Comparison of ENCODE assay signal across 7 mouse cellular contexts in the genomic region with DNA sequence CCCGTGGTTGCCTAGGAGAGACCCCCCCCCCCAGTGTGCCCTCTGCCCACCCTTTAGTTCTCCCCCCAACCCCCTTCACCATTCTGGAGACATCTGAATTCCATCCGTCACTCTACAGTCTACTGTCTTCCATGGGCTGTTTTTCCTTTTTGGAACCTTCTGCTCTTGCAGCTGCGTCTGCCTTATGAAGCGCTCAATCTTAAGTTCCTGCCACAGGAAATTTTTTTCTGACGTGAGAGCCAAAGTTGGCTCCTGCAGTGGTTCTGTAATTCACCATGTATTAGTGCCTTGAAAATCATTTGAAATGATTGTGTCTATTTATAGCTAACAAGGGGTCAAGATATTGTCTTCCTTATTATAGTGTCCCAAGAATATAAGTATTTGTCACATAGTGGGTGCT. TPM values are rescaled to one million over a fixed set of nuclear protein-coding genes. Genes with fewer than 3 reads are reported as not detected.
DNase-seq lines count a peak whose midpoint lies in the region; ATAC-seq and TF ChIP-seq lines count a peak whose summit lies in the region.

No protein-coding gene starts in this region.

- peak overlapping the region; percentile 87 for H3K4me2 ChIP-seq in forebrain, postnatal 0 days (ENCODE audit: low read depth)
- H3K4me2 ChIP-seq in liver, embryonic 14.5 days (ENCODE audit: low read depth): peak overlapping the region; percentile 91
- peak overlapping the region; percentile 88 for H3K4me2 ChIP-seq in stomach, postnatal 0 days (replicated peaks; ENCODE audit: low read depth)

- peaks cover 8% of the 10 kb centered on the region for H3K4me1 ChIP-seq in spleen, adult 2 months (ENCODE audit: control insufficient read depth, insufficient read depth, insufficient read length)
- peaks cover 9% of the 10 kb centered on the region; the same call in 1 of the 2 replicates for H3K4me1 ChIP-seq in forebrain, postnatal 0 days (ENCODE audit: insufficient read depth)
- peaks cover 9 to 14% of the 10 kb centered on the region in 2 experiments for H3K4me1 ChIP-seq in liver, embryonic 14.5 days (replicated peaks; ENCODE audit: control insufficient read depth in 2 of 2, insufficient read depth in 2 of 2, low read length in 1 of 2)
- H3K4me1 ChIP-seq in stomach, postnatal 0 days (replicated peaks; ENCODE audit: control insufficient read depth, insufficient read depth): peaks cover 7% of the 10 kb centered on the region; the same call in 1 of the 2 replicates

- no peaks in the 10 kb centered on the region for H3K27me3 ChIP-seq in spleen, adult 2 months (ENCODE audit: control insufficient read depth, insufficient read depth, low read length)
- no peaks in the 10 kb centered on the region; the same call in 1 of the 2 replicates for H3K27me3 ChIP-seq in forebrain, postnatal 0 days (ENCODE audit: insufficient read depth, low read length)
- H3K27me3 ChIP-seq in liver, embryonic 14.5 days (ENCODE audit: control insufficient read depth, insufficient read depth, low read length): no peaks in the 10 kb centered on the region; the same call in 1 of the 2 replicates
- no peaks in the 10 kb centered on the region for H3K27me3 ChIP-seq in stomach, postnatal 0 days (ENCODE audit: control insufficient read depth, insufficient read depth, low read length)

- peaks cover 3% of the 10 kb centered on the region for H3K36me3 ChIP-seq in spleen, adult 2 months (ENCODE audit: control insufficient read depth, insufficient read depth, low read length)
- peaks cover 22% of the 10 kb centered on the region for H3K36me3 ChIP-seq in forebrain, postnatal 0 days (ENCODE audit: insufficient read depth)
- peaks cover 11% of the 10 kb centered on the region for H3K36me3 ChIP-seq in liver, embryonic 14.5 days (replicated peaks; ENCODE audit: control insufficient read depth, insufficient read depth, low read depth)
- peaks cover 5% of the 10 kb centered on the region; the same call in 1 of the 2 replicates for H3K36me3 ChIP-seq in stomach, postnatal 0 days (ENCODE audit: control insufficient read depth, insufficient read depth, low read length)

- no peak for TF ChIP-seq EP300 in liver, embryonic 14.5 days (IDR thresholded peaks at IDR 0.05; ENCODE audit: low read depth)
- no peak for TF ChIP-seq EP300 in stomach, postnatal 0 days (optimal IDR thresholded peaks at IDR 0.05)

- no peak for TF ChIP-seq CTCF in spleen, adult 2 months (IDR thresholded peaks at IDR 0.05; ENCODE audit: extremely low read depth, insufficient read depth, insufficient read length, insufficient replicate concordance)
- no peak for TF ChIP-seq CTCF in forebrain, postnatal 0 days (IDR thresholded peaks at IDR 0.05; ENCODE audit: low read depth)
- TF ChIP-seq CTCF in liver, embryonic 14.5 days (IDR thresholded peaks at IDR 0.05; ENCODE audit: low read depth): no peak
- TF ChIP-seq CTCF in stomach, postnatal 0 days (IDR thresholded peaks at IDR 0.05; ENCODE audit: low read depth): no peak

- H3K9ac ChIP-seq in forebrain, postnatal 0 days: 0 out of 2 replicates have a peak overlapping the region, but pooled peaks have one; percentile 73
- peak overlapping the region; percentile 89 for H3K9ac ChIP-seq in liver, embryonic 14.5 days (replicated peaks)
- no peak overlapping the region for H3K9ac ChIP-seq in stomach, postnatal 0 days (ENCODE audit: low read length)

- WGBS in spleen, adult 2 months: 48% methylated on average over 5 of the region's 5 CpGs
- 51% methylated on average over 5 of the region's 5 CpGs for WGBS in forebrain, postnatal 0 days
- WGBS in liver, embryonic 14.5 days (ENCODE audit: insufficient replicate concordance): 60% methylated on average over 5 of the region's 5 CpGs
- 50% methylated on average over 5 of the region's 5 CpGs for WGBS in stomach, postnatal 0 days

- H3K4me3 ChIP-seq in spleen, adult 2 months (ENCODE audit: extremely low read depth, insufficient read depth, insufficient read length): no peak overlapping the region; the same call in 1 of the 2 replicates
- peak overlapping the region; percentile 44 for H3K4me3 ChIP-seq in forebrain, postnatal 0 days (ENCODE audit: low read depth, low read length)
- H3K4me3 ChIP-seq in liver, embryonic 14.5 days (ENCODE audit: insufficient read depth in 1 of 2, low read depth in 2 of 2, low read length in 2 of 2): peak overlapping the region; percentile 62 to 72; a peak in 3 of 4 replicates
- H3K4me3 ChIP-seq in stomach, postnatal 0 days (ENCODE audit: low read depth, low read length): peak overlapping the region; percentile 54

- H3K27ac ChIP-seq in spleen, adult 2 months (ENCODE audit: insufficient read depth, low read length): peak overlapping the region; percentile 57; the same call in 1 of the 2 replicates
- peak overlapping the region; percentile 88 for H3K27ac ChIP-seq in forebrain, postnatal 0 days (ENCODE audit: low read depth, low read length)
- H3K27ac ChIP-seq in liver, embryonic 14.5 days: no peak overlapping the region
- H3K27ac ChIP-seq in stomach, postnatal 0 days (replicated peaks): peak overlapping the region; percentile 91

- no peak for DNase-seq in spleen, adult 2 months (ENCODE audit: low read depth in 1 of 2, low spot score in 2 of 2)
- DNase-seq in spleen, postnatal 4 days (ENCODE audit: low spot score in 2 of 2): no peak
- DNase-seq in forebrain, postnatal 0 days: peak; percentile 30
- DNase-seq in liver, embryonic 14.5 days (ENCODE audit: low read depth in 3 of 3, low spot score in 3 of 3): no peak
- no peak for DNase-seq in stomach, postnatal 0 days (ENCODE audit: low spot score)
- DNase-seq in urinary bladder, adult 18-20 months (ENCODE audit: low spot score in 2 of 2): no peak
- DNase-seq in frontal cortex, postnatal 25 days (ENCODE audit: low spot score in 2 of 2): no peak

- no peaks in the 10 kb centered on the region for H3K9me3 ChIP-seq in forebrain, postnatal 0 days (ENCODE audit: low read length)
- H3K9me3 ChIP-seq in liver, embryonic 14.5 days (ENCODE audit: control insufficient read depth, low read length): no peaks in the 10 kb centered on the region
- no peaks in the 10 kb centered on the region for H3K9me3 ChIP-seq in stomach, postnatal 0 days (ENCODE audit: control insufficient read depth, low read length)

- TF ChIP-seq POLR2A in spleen, adult 2 months (IDR thresholded peaks at IDR 0.05; ENCODE audit: low read depth, low read length): no peak

- ATAC-seq in forebrain, postnatal 0 days: no peak
- ATAC-seq in liver, embryonic 14.5 days (ENCODE audit: insufficient read depth): no peak
- no peak for ATAC-seq in stomach, postnatal 0 days (ENCODE audit: low FRiP score, low TSS enrichment)

RNA-seq across cellular contexts. Expression of gene Kank3, which starts 6.3 kb away (rescaled TPM):
- 56.8 and 74.6 TPM in 2 replicates for polyA plus RNA-seq in spleen, adult 2 months (2012; rRNA removed)
- 36.5 and 42.7 TPM in 2 replicates for total RNA-seq in forebrain, postnatal 0 days (2014; rRNA removed)
- 35.8 and 43.4 TPM in 2 replicates for polyA plus RNA-seq in forebrain, postnatal 0 days (2015; fragmentation: Nextera tagmentation; extraction: Ambion mirVana)
- polyA plus RNA-seq in liver, embryonic 14.5 days (2012; rRNA removed): 7.1 and 7.6 TPM in 2 replicates
- 7.3 and 7.7 TPM in 2 replicates for polyA plus RNA-seq in liver, embryonic 14.5 days (2014; fragmentation: Nextera tagmentation; extraction: Ambion mirVana)
- polyA plus RNA-seq in stomach, postnatal 0 days (2015; fragmentation: Nextera tagmentation; extraction: Ambion mirVana): 17.1 and 20.3 TPM in 2 replicates

RNA-seq across cellular contexts. Expression of gene Rps28, which starts 7.8 kb away (rescaled TPM):
- polyA plus RNA-seq in spleen, adult 2 months (2012; rRNA removed): 746 and 860 TPM in 2 replicates
- total RNA-seq in forebrain, postnatal 0 days (2014; rRNA removed): 589 and 1,055 TPM in 2 replicates
- polyA plus RNA-seq in forebrain, postnatal 0 days (2015; fragmentation: Nextera tagmentation; extraction: Ambion mirVana): 603 and 823 TPM in 2 replicates
- 593 and 901 TPM in 2 replicates for polyA plus RNA-seq in liver, embryonic 14.5 days (2012; rRNA removed)
- polyA plus RNA-seq in liver, embryonic 14.5 days (2014; fragmentation: Nextera tagmentation; extraction: Ambion mirVana): 693 and 702 TPM in 2 replicates
- 1,008 and 1,055 TPM in 2 replicates for polyA plus RNA-seq in stomach, postnatal 0 days (2015; fragmentation: Nextera tagmentation; extraction: Ambion mirVana)

RNA-seq across cellular contexts. Expression of gene Ndufa7, which starts 7.8 kb away (rescaled TPM):
- polyA plus RNA-seq in spleen, adult 2 months (2012; rRNA removed): 158 and 201 TPM in 2 replicates
- 258 and 291 TPM in 2 replicates for total RNA-seq in forebrain, postnatal 0 days (2014; rRNA removed)
- 529 and 626 TPM in 2 replicates for polyA plus RNA-seq in forebrain, postnatal 0 days (2015; fragmentation: Nextera tagmentation; extraction: Ambion mirVana)
- 146 and 149 TPM in 2 replicates for polyA plus RNA-seq in liver, embryonic 14.5 days (2012; rRNA removed)
- 271 and 282 TPM in 2 replicates for polyA plus RNA-seq in liver, embryonic 14.5 days (2014; fragmentation: Nextera tagmentation; extraction: Ambion mirVana)
- 497 TPM in 2 replicates for polyA plus RNA-seq in stomach, postnatal 0 days (2015; fragmentation: Nextera tagmentation; extraction: Ambion mirVana)

RNA-seq across cellular contexts. Expression of gene Cd320, which starts 26.3 kb away (rescaled TPM):
- polyA plus RNA-seq in spleen, adult 2 months (2012; rRNA removed): 11.6 and 19.2 TPM in 2 replicates
- 17.2 and 27.5 TPM in 2 replicates for total RNA-seq in forebrain, postnatal 0 days (2014; rRNA removed)
- polyA plus RNA-seq in forebrain, postnatal 0 days (2015; fragmentation: Nextera tagmentation; extraction: Ambion mirVana): 50.3 and 53.6 TPM in 2 replicates
- polyA plus RNA-seq in liver, embryonic 14.5 days (2012; rRNA removed): 5.2 and 6.7 TPM in 2 replicates
- 16.1 and 16.9 TPM in 2 replicates for polyA plus RNA-seq in liver, embryonic 14.5 days (2014; fragmentation: Nextera tagmentation; extraction: Ambion mirVana)
- 32.7 and 38.2 TPM in 2 replicates for polyA plus RNA-seq in stomach, postnatal 0 days (2015; fragmentation: Nextera tagmentation; extraction: Ambion mirVana)

RNA-seq across cellular contexts. Expression of gene Angptl4, which starts 35.0 kb away (rescaled TPM):
- 15.6 and 21.5 TPM in 2 replicates for polyA plus RNA-seq in spleen, adult 2 months (2012; rRNA removed)
- total RNA-seq in forebrain, postnatal 0 days (2014; rRNA removed): 13.2 and 17.2 TPM in 2 replicates
- 24.4 and 25.2 TPM in 2 replicates for polyA plus RNA-seq in forebrain, postnatal 0 days (2015; fragmentation: Nextera tagmentation; extraction: Ambion mirVana)
- polyA plus RNA-seq in liver, embryonic 14.5 days (2012; rRNA removed): 6.1 and 6.3 TPM in 2 replicates
- polyA plus RNA-seq in liver, embryonic 14.5 days (2014; fragmentation: Nextera tagmentation; extraction: Ambion mirVana): 12.8 and 15.2 TPM in 2 replicates
- polyA plus RNA-seq in stomach, postnatal 0 days (2015; fragmentation: Nextera tagmentation; extraction: Ambion mirVana): 31.3 and 42.4 TPM in 2 replicates
